Mouse (Mus musculus): Measurements from ENCODE around the gene Dnah11. TPM values are rescaled to one million over a fixed set of nuclear protein-coding genes. Genes with fewer than 3 reads are reported as not detected.

Dnah11 gene
- polyA plus RNA-seq, 1 experiment from 2014 or later: 0.07 TPM

DNA sequence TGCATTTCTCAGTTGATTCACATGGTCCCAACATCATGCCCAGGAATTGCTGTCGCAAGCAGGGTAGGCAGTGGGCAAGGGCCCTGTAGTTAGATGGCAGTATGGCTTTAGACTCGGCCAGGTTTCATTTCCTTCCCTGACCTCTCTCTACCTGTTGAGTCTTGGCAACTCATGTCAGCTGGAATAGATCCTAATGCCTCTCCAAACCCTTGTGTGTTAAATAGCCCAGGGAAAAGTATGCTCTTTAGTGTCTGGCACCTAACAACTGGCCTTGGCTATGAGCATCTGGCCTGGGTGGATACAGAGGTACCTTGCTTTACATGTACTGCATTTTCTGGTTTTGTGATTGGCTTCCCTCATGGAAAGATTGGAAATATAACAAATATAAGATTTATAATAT is 314.2 kb downstream of the Dnah11 start:
- no peak for ATAC-seq
- no peak overlapping the region for H3K27ac ChIP-seq
- no peaks in the 10 kb centered on the region for H3K4me1 ChIP-seq (replicated peaks)
- 90% methylated on average over 2 of the region's 2 CpGs for WGBS
- H3K4me2 ChIP-seq (replicated peaks): no peak overlapping the region
- no peaks in the 10 kb centered on the region for H3K27me3 ChIP-seq
- no peak overlapping the region for H3K4me3 ChIP-seq (replicated peaks)
- no peak overlapping the region for H3K9ac ChIP-seq (replicated peaks)
- no peaks in the 10 kb centered on the region for H3K9me3 ChIP-seq
- no peaks in the 10 kb centered on the region for H3K36me3 ChIP-seq

- Histone ChIP-seq H3K36me3 (peaks cover 5% of the 10 kb centered on the region; the same call in 1 of the 2 replicates), H3K27ac (no peak overlapping the region), H3K9me3 (no peaks in the 10 kb centered on the region), H3K9ac (replicated peaks) (no peak overlapping the region), H3K27me3 (no peaks in the 10 kb centered on the region), H3K4me3 (replicated peaks) (no peak overlapping the region), H3K4me1 (replicated peaks) (no peaks in the 10 kb centered on the region), H3K4me2 (replicated peaks) (no peak overlapping the region)
- ATAC-seq: no peak
- 93% methylated on average over 13 of the region's 13 CpGs for WGBS
Measured at GRCm38 (mm10) chr12:117878341-117878740, 320.5 kb downstream of the Dnah11 start.

- Histone ChIP-seq H3K27me3 (no peaks in the 10 kb centered on the region), H3K36me3 (peaks cover 14% of the 10 kb centered on the region; the same call in 1 of the 2 replicates), H3K27ac (no peak overlapping the region), H3K4me1 (replicated peaks) (no peaks in the 10 kb centered on the region), H3K9ac (replicated peaks) (no peak overlapping the region), H3K9me3 (no peaks in the 10 kb centered on the region), H3K4me2 (replicated peaks) (no peak overlapping the region), H3K4me3 (replicated peaks) (no peak overlapping the region)
- no peak for ATAC-seq
- 80% methylated on average over 5 of the region's 5 CpGs for WGBS
Measured at GRCm38 (mm10) chr12:117872265-117872664, 326.6 kb downstream of the Dnah11 start.

GRCm38 (mm10) chr12:117867708-117868564 is 330.9 kb downstream of the Dnah11 start:
- no peak overlapping the region for H3K27ac ChIP-seq
- WGBS: 96% methylated on average over 4 of the region's 4 CpGs

GRCm38 (mm10) chr12:117862655-117863054 is 336.2 kb downstream of the Dnah11 start:
- H3K27me3 ChIP-seq: no peaks in the 10 kb centered on the region
- H3K9me3 ChIP-seq: no peaks in the 10 kb centered on the region
- WGBS: 94% methylated on average over 5 of the region's 5 CpGs
- H3K4me3 ChIP-seq (replicated peaks): no peak overlapping the region
- no peak for ATAC-seq
- no peak overlapping the region for H3K9ac ChIP-seq (replicated peaks)
- H3K4me2 ChIP-seq (replicated peaks): no peak overlapping the region
- no peaks in the 10 kb centered on the region for H3K36me3 ChIP-seq
- no peak overlapping the region for H3K27ac ChIP-seq
- H3K4me1 ChIP-seq (replicated peaks): no peaks in the 10 kb centered on the region

More at GRCm38 (mm10) chr12:117867708-117868564, 330.9 kb downstream of the Dnah11 start:
- Histone ChIP-seq H3K4me2 (replicated peaks) (no peak overlapping the region), H3K9me3 (no peaks in the 10 kb centered on the region), H3K27me3 (no peaks in the 10 kb centered on the region), H3K36me3 (peaks cover 6% of the 10 kb centered on the region; the same call in 1 of the 2 replicates), H3K4me1 (replicated peaks) (no peaks in the 10 kb centered on the region), H3K9ac (replicated peaks) (no peak overlapping the region), H3K4me3 (replicated peaks) (no peak overlapping the region)
- ATAC-seq: no peak

DNA sequence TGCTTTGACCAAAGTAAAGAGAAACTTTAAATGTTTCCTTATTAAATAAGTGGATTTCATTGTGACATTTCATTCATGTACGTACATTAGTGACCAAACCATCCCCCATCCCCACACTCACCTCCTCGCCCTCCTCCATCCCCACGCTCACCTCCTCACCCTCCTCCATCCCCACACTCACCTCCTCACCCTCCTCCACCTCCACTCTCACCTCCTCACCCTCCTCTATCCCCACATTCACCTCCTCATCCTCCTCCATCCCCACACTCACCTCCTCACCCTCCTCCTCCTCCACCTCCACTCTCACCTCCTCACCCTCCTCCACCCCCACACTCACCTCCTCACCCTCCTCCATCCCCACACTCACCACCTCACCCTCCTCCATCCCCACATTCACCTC is 337.6 kb downstream of the Dnah11 start:
- no peaks in the 10 kb centered on the region for H3K4me1 ChIP-seq (replicated peaks)
- H3K27ac ChIP-seq: no peak overlapping the region
- no peak overlapping the region for H3K9ac ChIP-seq (replicated peaks)
- H3K36me3 ChIP-seq: no peaks in the 10 kb centered on the region
- no peaks in the 10 kb centered on the region for H3K27me3 ChIP-seq
- H3K4me3 ChIP-seq (replicated peaks): no peak overlapping the region
- no peaks in the 10 kb centered on the region for H3K9me3 ChIP-seq
- no peak overlapping the region for H3K4me2 ChIP-seq (replicated peaks)
- 65% methylated on average over 3 of the region's 3 CpGs for WGBS
- ATAC-seq: no peak

- H3K9me3 ChIP-seq: no peaks in the 10 kb centered on the region
- ATAC-seq: no peak
- WGBS: 80% methylated on average over 7 of the region's 7 CpGs
- H3K4me1 ChIP-seq (replicated peaks): no peaks in the 10 kb centered on the region
- no peak overlapping the region for H3K27ac ChIP-seq
- H3K9ac ChIP-seq (replicated peaks): no peak overlapping the region
- H3K36me3 ChIP-seq: no peaks in the 10 kb centered on the region
- H3K27me3 ChIP-seq: no peaks in the 10 kb centered on the region
- no peak overlapping the region for H3K4me3 ChIP-seq (replicated peaks)
- H3K4me2 ChIP-seq (replicated peaks): no peak overlapping the region
Measured at GRCm38 (mm10) chr12:117860840-117861239, 338.0 kb downstream of the Dnah11 start.

GRCm38 (mm10) chr12:117857884-117858283 is 341.0 kb downstream of the Dnah11 start:
- Histone ChIP-seq H3K4me1 (replicated peaks) (no peaks in the 10 kb centered on the region), H3K9ac (replicated peaks) (no peak overlapping the region), H3K9me3 (no peaks in the 10 kb centered on the region), H3K4me2 (replicated peaks) (no peak overlapping the region), H3K27ac (no peak overlapping the region), H3K4me3 (replicated peaks) (no peak overlapping the region), H3K27me3 (no peaks in the 10 kb centered on the region), H3K36me3 (no peaks in the 10 kb centered on the region)
- no peak for ATAC-seq
- WGBS: 95% methylated on average over 6 of the region's 6 CpGs

GRCm38 (mm10) chr12:117857023-117857422 is 341.8 kb downstream of the Dnah11 start:
- Histone ChIP-seq H3K4me3 (replicated peaks) (no peak overlapping the region), H3K4me2 (replicated peaks) (no peak overlapping the region), H3K27me3 (no peaks in the 10 kb centered on the region), H3K36me3 (no peaks in the 10 kb centered on the region), H3K4me1 (replicated peaks) (no peaks in the 10 kb centered on the region), H3K9ac (replicated peaks) (no peak overlapping the region), H3K27ac (no peak overlapping the region), H3K9me3 (no peaks in the 10 kb centered on the region)
- 80% methylated on average over 9 of the region's 9 CpGs for WGBS
- no peak for ATAC-seq

- Histone ChIP-seq H3K9ac (replicated peaks) (no peak overlapping the region), H3K4me2 (replicated peaks) (no peak overlapping the region), H3K9me3 (no peaks in the 10 kb centered on the region), H3K4me3 (replicated peaks) (no peak overlapping the region), H3K27ac (no peak overlapping the region), H3K27me3 (no peaks in the 10 kb centered on the region), H3K4me1 (replicated peaks) (0 out of 2 replicates have a peak, but pooled peaks cover 4% of the 10 kb centered on the region), H3K36me3 (no peaks in the 10 kb centered on the region)
- WGBS: 25% methylated on average over 6 of the region's 6 CpGs
- ATAC-seq: peak; percentile 78
Measured at GRCm38 (mm10) chr12:117853316-117853715, 345.5 kb downstream of the Dnah11 start.

DNA sequence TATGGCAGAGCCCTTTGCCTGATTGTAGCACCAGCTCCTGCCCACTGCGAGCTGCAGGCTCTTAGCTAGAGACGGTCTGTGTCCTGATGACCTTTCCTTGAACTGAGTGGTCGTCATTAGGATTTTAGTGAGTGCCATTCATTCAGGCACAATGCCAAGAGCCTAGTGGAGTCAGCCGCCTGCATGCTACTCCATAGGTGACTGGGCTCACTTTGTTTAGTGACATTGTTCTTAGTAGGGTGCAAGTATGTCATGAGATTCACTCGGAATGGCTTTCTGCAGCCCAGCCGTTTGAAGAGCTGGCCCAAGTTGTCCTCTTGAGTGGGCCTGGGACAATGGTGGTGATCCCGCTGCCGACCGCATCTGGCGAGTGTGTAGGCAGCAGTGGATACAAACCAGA is 348.4 kb downstream of the Dnah11 start:
- Histone ChIP-seq H3K36me3 (no peaks in the 10 kb centered on the region), H3K9me3 (no peaks in the 10 kb centered on the region), H3K4me2 (replicated peaks) (no peak overlapping the region), H3K27ac (no peak overlapping the region), H3K27me3 (no peaks in the 10 kb centered on the region), H3K9ac (replicated peaks) (no peak overlapping the region), H3K4me1 (replicated peaks) (0 out of 2 replicates have a peak, but pooled peaks cover 4% of the 10 kb centered on the region), H3K4me3 (replicated peaks) (no peak overlapping the region)
- no peak for ATAC-seq
- WGBS: 32% methylated on average over 10 of the region's 10 CpGs

DNA sequence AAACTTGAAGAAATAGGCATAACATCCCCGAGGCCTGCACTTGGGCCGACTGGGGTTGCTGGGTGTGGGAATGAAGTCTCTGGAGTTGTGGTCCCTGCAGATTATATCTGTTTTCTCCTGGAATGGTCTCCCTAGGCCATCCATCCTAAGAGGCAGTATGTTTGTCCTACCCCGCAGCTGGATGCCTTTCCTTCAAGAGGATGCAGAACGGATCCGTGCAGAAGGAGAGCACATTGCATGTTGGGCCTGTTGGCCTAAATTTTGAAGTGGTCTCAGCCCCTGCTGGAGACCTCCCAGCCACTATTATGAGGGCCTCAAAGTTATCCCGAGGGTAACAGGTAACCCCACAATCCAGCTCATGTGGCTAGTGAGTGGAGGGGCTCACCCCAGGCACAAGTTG is 350.2 kb downstream of the Dnah11 start:
- Histone ChIP-seq H3K27ac (no peak overlapping the region), H3K4me1 (replicated peaks) (peaks cover 10% of the 10 kb centered on the region; the same call in 1 of the 2 replicates), H3K27me3 (peaks cover 3% of the 10 kb centered on the region; the same call in 1 of the 2 replicates), H3K9ac (replicated peaks) (no peak overlapping the region), H3K4me3 (replicated peaks) (no peak overlapping the region), H3K9me3 (no peaks in the 10 kb centered on the region), H3K4me2 (replicated peaks) (no peak overlapping the region), H3K36me3 (no peaks in the 10 kb centered on the region)
- WGBS: 96% methylated on average over 6 of the region's 6 CpGs
- ATAC-seq: no peak
